Comparison of ENCODE assay signal across 10 mouse cellular contexts in genomic region chr1:88284228-88284945, GRCm38 (mm10). TPM values are rescaled to one million over a fixed set of nuclear protein-coding genes. Genes with fewer than 3 reads are reported as not detected.
DNase-seq lines count a peak whose midpoint lies in the region; ATAC-seq lines count a peak whose summit lies in the region.
"Had no signal": no experiment of that assay in that cellular context is flagged by ENCODE, and none has a peak within 500 bp of the region (broad histone marks: within the 10 kb centered on the region; RNA-seq: fewer than 3 reads in every experiment).

No protein-coding gene starts in this region.

- 54% methylated on average over 10 of the region's 10 CpGs for WGBS in heart, embryonic 15.5 days
- 57% methylated on average over 10 of the region's 10 CpGs for WGBS in liver, embryonic 11.5 days

- H3K36me3 ChIP-seq in heart, embryonic 15.5 days, result no peaks in the 10 kb centered on the region
- no peaks in the 10 kb centered on the region for H3K36me3 ChIP-seq in liver, embryonic 11.5 days (ENCODE audit: control insufficient read depth, insufficient read depth, low read length)

- no peak overlapping the region for H3K4me2 ChIP-seq in heart, embryonic 15.5 days
- H3K4me2 ChIP-seq in liver, embryonic 11.5 days, result no peak overlapping the region

- no peak overlapping the region for H3K4me3 ChIP-seq in heart, embryonic 15.5 days
- no peak overlapping the region for H3K4me3 ChIP-seq in liver, embryonic 11.5 days (ENCODE audit: low read depth, low read length)

- no peaks in the 10 kb centered on the region for H3K27me3 ChIP-seq in heart, embryonic 15.5 days
- H3K27me3 ChIP-seq in liver, embryonic 11.5 days (replicated peaks; ENCODE audit: control insufficient read depth, insufficient read depth, low read length), result no peaks in the 10 kb centered on the region

- H3K9me3 ChIP-seq in heart, embryonic 15.5 days (replicated peaks), result peaks cover 6% of the 10 kb centered on the region; the same call in 1 of the 2 replicates
- H3K9me3 ChIP-seq in liver, embryonic 11.5 days (ENCODE audit: control insufficient read depth, low read length), result peaks cover 60% of the 10 kb centered on the region

- no peak overlapping the region for H3K9ac ChIP-seq in heart, embryonic 15.5 days
- H3K9ac ChIP-seq in liver, embryonic 11.5 days (ENCODE audit: low read depth, low read length), result no peak overlapping the region

- no peak for DNase-seq in heart, postnatal 14 days
- peak; percentile 13 for DNase-seq in thymus, postnatal 14 days
- DNase-seq in thymus, adult 18-20 months, result no peak
- no peak for DNase-seq in liver, embryonic 11.5 days (ENCODE audit: low spot score)
- DNase-seq in ovary, postnatal 10 days (ENCODE audit: low spot score), result no peak
- no peak for DNase-seq in adrenal gland, postnatal 25 days
- DNase-seq in right cerebral cortex, postnatal 10 days (ENCODE audit: low spot score in 2 of 2), result no peak

- no peak overlapping the region for H3K27ac ChIP-seq in heart, embryonic 15.5 days
- H3K27ac ChIP-seq in liver, embryonic 11.5 days (ENCODE audit: low read depth, low read length), result no peak overlapping the region

- peak; percentile 6; the same call in 1 of the 2 replicates for ATAC-seq in heart, embryonic 15.5 days (replicated peaks; ENCODE audit: insufficient number of reproducible peaks, insufficient read depth, low FRiP score, low read depth)
- peak; percentile 27 for ATAC-seq in liver, embryonic 11.5 days (replicated peaks; ENCODE audit: low FRiP score)
- ATAC-seq: inflammation-experienced regulatory T-cells, adult 6 months had no signal

- intact Hi-C loops in heart, postnatal 14 days (cut with DNase I), result no loop called here

- no peaks in the 10 kb centered on the region for H3K4me1 ChIP-seq in heart, embryonic 15.5 days (replicated peaks)
- no peaks in the 10 kb centered on the region for H3K4me1 ChIP-seq in liver, embryonic 11.5 days (replicated peaks; ENCODE audit: control insufficient read depth, insufficient read depth, low read length)

RNA-seq across cellular contexts. Expression of gene Trpm8, which starts 6.9 kb away (rescaled TPM):
- not detected in 2 replicates for polyA plus RNA-seq in heart, embryonic 15.5 days (2015; fragmentation: Nextera tagmentation; extraction: Ambion mirVana)
- not detected for total RNA-seq in heart, postnatal 14 days (2021)
- not detected in 2 replicates for polyA plus RNA-seq in liver, embryonic 11.5 days (2014; fragmentation: Nextera tagmentation; extraction: Ambion mirVana)
- total RNA-seq in adrenal gland, postnatal 25 days (2021), result not detected in 2 replicates
- total RNA-seq: adrenal gland, adult 2 months had no signal
- polyA plus RNA-seq: adrenal gland, adult 2 months; inflammation-experienced regulatory T-cells, adult 6 months had no signal

RNA-seq across cellular contexts. Expression of gene Hjurp, which starts 7.0 kb away (rescaled TPM):
- polyA plus RNA-seq in heart, embryonic 15.5 days (2015; fragmentation: Nextera tagmentation; extraction: Ambion mirVana), result 93.4 and 119 TPM in 2 replicates
- 10 to 100 TPM; 25.4 to 32.1 TPM for total RNA-seq in heart, postnatal 14 days (2021)
- 146 and 168 TPM in 2 replicates for polyA plus RNA-seq in liver, embryonic 11.5 days (2014; fragmentation: Nextera tagmentation; extraction: Ambion mirVana)
- 58.4 and 64.0 TPM in 2 replicates for total RNA-seq in adrenal gland, postnatal 25 days (2021)

RNA-seq across cellular contexts. Expression of gene Mroh2a, which starts 57.6 kb away (rescaled TPM):
- polyA plus RNA-seq in heart, embryonic 15.5 days (2015; fragmentation: Nextera tagmentation; extraction: Ambion mirVana), result 0.60 and 0.87 TPM in 2 replicates
- under 1 TPM; 0.07 to 0.15 TPM for total RNA-seq in heart, postnatal 14 days (2021)
- polyA plus RNA-seq in liver, embryonic 11.5 days (2014; fragmentation: Nextera tagmentation; extraction: Ambion mirVana), result 1.3 and 1.5 TPM in 2 replicates
- total RNA-seq in adrenal gland, postnatal 25 days (2021), result 0.33 TPM in 1 of 2 replicates, not detected in the other
